Mouse (Mus musculus) embryonic fibroblast, embryonic 13.5 days (primary cell): ENCODE measurements around the gene Ucn.
A peak's percentile ranks its signal among the peaks of the same experiment; 100 is the strongest.

Source experiments
- CTCF ChIP-seq: IDR thresholded peaks from 2 replicates; pipeline ENCODE4 v1.5.1; 2011; ENCODE audit warnings: mild to moderate bottlenecking, control low read depth, low read length, moderate library complexity, borderline replicate concordance; ENCODE audit not compliant: insufficient read depth
- POLR2A ChIP-seq: IDR thresholded peaks from 2 replicates; pipeline ENCODE4 v1.6.1; 2011; ENCODE audit warnings: low read depth, mild to moderate bottlenecking, control low read depth, low read length, moderate library complexity

- TF ChIP-seq CTCF, result no peak
- TF ChIP-seq POLR2A, result peak; percentile 90
Observed at GRCm38 (mm10) chr5:31154152-31154553, 15.5 kb upstream of the Ucn start, which contains the start of gene Mpv17.
